Mouse (Mus musculus) liver, adult 2 months (tissue): ENCODE results near the gene Adgrf5.

Source experiments
- CTCF ChIP-seq: fragments of 200-500 bp; IDR thresholded peaks from 2 replicates; pipeline ENCODE4 v1.5.1; 2011; ENCODE audit warnings: low read depth, low read length, control low read depth
- POLR2A ChIP-seq: fragments of 200-500 bp; IDR thresholded peaks from 2 replicates; pipeline ENCODE4 v1.6.1; 2011; ENCODE audit warnings: low read length, control low read depth; ENCODE audit not compliant: insufficient read depth; ENCODE audit errors: extremely low read depth

DNA sequence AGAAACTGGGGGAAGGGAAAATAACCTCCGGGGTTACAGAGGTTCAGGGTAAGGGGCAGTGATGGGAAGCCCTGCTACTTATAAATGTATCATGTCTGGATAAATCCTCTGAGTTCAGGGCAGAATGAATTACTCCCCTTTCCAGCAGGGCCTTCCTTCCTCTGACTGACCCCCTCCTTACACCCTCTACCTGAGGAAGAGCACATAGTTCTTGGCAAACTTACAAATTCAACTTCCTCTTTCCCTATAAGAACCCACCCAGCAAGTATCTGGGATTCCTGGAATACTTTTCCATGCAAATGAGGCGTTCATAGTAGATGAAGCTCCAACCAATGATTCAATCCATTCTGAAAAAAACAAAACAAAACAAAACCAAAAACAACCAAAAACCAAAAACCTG, 22.6 kb upstream of the Adgrf5 start:
- TF ChIP-seq POLR2A (no peak), CTCF (no peak)
